Mouse (Mus musculus): ENCODE measurements around the gene Nr1d2. TPM values are rescaled to one million over a fixed set of nuclear protein-coding genes. Genes with fewer than 3 reads are reported as not detected.
A peak's percentile ranks its signal among the peaks of the same experiment; 100 is the strongest.
"Not testable (repeated sequence)": the region's sequence is repeated elsewhere in the genome, so short reads cannot be mapped to it uniquely, and the experiment has no call there.

Nr1d2 gene
- total RNA-seq, 1 experiment from 2014 or later, result 21.2 TPM

DNA sequence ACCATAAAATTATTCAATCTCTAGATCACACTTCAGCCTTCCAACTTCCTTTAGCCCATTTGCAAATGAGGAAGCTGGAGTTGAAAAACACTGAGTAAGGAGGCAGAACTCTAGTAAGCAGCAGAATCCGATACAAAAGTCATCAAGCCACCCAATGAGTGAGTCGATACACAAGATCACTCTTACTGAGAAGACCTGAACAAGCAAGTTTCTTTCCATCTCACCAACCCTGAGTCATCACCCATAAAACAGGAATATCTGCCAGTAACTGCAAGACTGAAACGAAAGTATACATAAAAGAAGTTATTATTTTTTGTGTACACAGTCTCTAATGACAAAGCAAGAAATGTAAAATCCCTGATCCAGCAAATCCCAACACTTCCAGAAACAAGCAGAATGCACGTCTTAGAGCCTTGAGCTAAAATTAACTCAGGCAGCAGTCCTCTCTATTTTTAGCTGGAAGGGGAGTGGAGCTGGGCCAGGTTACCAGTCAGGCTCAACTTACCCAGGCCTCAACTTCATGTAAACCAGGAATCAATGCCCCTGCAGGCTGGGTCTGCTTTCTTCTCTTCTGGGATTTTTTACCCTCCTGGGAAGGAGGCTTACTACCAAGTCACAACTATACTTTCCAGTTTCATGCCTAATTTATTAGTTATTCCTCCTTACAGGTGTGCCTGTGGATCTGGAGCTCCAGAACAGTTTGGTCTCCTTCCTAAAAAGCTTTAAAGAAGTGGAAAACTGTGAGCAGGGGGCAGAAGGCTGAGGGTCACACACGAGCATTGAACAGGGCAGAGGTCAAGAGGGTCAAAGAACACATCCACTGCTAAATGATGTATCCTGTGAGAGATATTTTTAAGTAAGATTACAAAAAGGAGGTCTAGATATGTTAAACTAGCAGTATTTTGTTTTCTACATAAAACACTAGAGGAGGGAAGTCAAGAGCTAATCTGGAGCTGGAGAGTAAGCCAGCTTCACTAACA, 4.7 kb downstream of the Nr1d2 start:
- ATAC-seq (replicated peaks; ENCODE audit: low read depth, poor library complexity, severe bottlenecking), result peak; percentile 28

DNA sequence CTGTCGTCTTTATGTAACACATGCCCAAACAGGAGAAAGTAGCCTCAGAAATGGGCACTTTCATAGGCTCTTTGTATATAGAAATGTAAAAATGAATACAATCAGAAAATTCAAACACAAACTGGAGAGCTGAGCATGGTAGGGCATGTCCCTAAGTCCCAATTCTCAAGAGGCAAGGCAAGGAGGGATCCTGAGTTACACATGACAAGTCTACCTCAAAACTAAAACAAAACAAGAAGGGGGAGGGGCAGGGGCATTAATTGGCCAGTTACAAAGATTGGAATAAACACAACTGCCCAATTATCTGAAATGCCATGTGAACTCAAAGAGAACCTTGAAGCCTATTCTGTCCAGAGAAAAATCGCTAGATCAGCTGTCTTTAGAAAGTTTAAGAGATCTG, 5.9 kb downstream of the Nr1d2 start:
- ATAC-seq (replicated peaks; ENCODE audit: low read depth, poor library complexity, severe bottlenecking), result no peak

DNA sequence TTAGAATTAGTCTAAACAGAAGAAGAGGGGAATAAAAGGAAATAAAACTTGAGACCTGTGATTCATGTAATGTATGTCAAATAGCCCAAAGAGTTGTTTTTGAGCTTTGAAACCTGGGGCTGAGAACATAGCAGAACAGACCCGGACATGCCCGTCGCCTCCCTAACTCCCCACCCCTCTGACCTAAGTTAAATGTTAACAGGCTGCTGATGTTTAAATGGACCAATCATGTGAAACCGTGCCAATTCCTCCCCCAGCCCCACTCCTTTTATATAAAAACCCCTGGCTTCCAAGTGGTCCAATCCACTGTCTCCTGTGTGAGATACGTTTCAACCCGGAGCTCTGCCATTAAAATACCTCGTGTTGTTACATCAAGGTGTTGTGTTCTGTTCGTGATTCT, 7.1 kb downstream of the Nr1d2 start:
- not testable (repeated sequence) for ATAC-seq (replicated peaks; ENCODE audit: low read depth, poor library complexity, severe bottlenecking)

DNA sequence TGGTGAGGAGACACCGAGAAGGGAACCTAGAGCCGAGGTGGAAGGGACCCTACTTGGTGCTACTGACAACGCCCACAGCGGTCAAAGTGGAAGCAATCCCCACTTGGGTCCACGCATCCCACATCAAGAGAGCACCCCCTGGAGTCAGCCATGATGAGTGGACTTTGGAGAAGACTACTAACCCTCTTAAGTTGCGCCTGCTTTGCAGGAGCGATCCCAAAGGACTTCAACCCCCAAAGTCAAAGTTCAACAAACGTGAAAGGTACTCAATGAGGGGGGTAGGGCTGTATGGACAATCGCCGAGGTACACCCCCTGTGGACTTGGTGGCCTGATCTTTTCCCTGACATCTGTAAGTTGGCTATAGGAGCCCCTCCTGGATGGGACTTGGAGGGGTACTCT, 9.2 kb downstream of the Nr1d2 start:
- not testable (repeated sequence) for ATAC-seq (replicated peaks; ENCODE audit: low read depth, poor library complexity, severe bottlenecking)

DNA sequence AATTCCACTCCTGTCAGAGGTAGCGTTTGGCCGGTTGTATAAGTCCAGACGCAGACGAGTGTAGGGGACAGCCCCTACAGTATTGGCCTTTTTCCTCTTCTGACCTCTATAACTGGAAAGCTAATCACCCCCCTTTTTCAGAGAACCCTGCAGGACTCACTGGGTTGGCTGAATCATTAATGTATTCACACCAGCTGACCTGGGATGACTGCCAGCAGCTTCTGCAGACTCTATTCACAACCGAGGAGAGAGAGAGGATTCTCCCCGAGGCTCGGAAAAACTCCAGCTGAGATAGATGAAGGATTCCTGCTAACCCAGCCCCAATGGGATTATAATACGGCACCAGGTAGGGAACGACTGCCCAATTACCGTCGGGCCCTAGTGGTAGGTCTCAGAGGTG, 12.7 kb downstream of the Nr1d2 start:
- ATAC-seq (replicated peaks; ENCODE audit: low read depth, poor library complexity, severe bottlenecking), result not testable (repeated sequence)

DNA sequence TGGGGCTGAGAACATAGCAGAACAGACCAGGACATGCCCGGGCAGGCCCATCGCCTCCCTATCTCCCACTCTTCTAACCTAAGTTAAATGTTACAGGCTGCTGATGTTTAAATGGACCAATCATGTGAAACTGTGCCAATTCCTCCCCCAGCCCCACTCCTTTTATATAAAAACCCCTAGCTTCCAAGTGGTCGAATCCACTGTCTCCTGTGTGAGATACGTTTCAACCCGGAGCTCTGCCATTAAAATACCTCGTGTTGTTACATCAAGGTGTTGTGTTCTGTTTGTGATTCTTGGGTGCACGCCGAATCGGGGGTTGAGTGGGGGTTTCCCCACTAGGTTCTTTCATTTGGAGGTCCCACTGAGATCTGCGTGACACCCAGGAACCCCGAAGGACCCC, 13.5 kb downstream of the Nr1d2 start:
- ATAC-seq (replicated peaks; ENCODE audit: low read depth, poor library complexity, severe bottlenecking), result not testable (repeated sequence)

DNA sequence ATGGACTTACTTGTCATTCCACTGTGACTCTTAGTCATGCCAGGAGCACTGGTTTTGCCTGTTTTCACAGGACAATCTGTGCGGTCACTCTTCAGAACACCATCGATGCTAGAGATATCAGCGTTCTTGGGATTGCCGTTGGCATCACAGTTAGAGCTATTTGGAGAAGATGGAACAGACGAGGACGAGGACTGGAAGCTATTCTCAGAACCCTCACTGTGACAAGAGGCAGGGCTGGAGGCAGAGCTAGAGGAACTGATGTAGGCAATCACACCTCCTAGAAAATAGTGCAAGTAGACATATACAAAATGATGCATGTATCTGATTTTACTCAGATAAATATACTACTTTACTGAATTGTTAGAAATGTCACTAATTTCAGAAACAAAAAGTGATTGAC, 16.9 kb downstream of the Nr1d2 start:
- ATAC-seq (replicated peaks; ENCODE audit: low read depth, poor library complexity, severe bottlenecking), result no peak

DNA sequence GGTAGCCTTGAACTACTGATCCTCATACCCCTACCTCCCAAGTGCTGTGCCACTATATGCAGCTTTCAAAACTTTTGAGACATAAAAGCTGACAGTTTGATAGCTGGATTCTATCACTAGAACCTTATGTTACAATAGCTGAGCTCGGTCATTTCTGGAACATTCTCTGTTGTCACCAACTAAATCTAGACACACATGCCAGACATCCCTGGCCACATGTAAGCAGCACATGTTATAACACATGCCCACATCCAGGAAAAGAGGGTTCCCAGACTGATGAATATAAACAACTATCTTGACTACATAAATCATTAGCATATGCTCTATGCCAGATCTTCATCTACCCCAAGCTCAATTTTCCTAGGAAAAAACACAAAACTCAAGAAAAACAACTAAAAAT, 21.8 kb downstream of the Nr1d2 start:
- ATAC-seq (replicated peaks; ENCODE audit: low read depth, poor library complexity, severe bottlenecking), result no peak

DNA sequence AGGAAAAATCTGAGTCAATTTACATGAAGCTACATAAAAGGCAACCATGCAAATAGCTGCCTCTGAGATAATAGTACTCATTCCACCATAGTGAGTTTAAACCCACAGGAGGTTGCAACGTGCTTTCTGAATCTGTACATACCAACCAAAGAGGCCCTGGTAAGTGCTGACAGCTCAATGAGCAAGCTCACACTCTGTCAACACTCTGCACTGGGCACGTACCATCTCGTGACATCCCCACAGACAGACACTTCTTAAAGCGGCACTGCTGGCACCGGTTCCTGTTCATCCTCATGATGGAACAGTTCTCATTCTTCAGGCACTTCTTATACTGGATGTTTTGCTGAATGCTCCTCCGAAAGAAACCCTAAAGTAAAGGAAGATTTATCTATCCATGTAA, 22.5 kb downstream of the Nr1d2 start:
- no peak for ATAC-seq (replicated peaks; ENCODE audit: low read depth, poor library complexity, severe bottlenecking)

DNA sequence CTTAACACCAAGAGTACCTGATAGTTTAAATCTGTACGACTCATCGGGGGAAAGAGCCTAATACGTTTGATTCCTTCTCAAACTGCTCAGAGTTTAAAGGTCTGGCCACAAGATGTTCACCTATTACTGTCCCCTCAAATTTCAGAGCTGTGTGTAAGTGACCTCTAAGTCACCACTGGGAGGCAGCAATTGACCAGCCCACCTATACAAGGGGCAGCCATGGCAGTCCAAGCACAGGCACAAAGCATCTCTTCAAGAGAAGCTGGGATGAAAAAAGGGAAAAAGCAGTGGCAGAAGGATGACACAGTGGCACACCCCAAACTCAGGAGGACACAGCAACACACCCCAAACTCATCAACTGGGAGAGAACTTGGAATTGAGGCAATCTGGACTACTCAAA, 28.1 kb downstream of the Nr1d2 start:
- ATAC-seq (replicated peaks; ENCODE audit: low read depth, poor library complexity, severe bottlenecking), result peak; percentile 76

DNA sequence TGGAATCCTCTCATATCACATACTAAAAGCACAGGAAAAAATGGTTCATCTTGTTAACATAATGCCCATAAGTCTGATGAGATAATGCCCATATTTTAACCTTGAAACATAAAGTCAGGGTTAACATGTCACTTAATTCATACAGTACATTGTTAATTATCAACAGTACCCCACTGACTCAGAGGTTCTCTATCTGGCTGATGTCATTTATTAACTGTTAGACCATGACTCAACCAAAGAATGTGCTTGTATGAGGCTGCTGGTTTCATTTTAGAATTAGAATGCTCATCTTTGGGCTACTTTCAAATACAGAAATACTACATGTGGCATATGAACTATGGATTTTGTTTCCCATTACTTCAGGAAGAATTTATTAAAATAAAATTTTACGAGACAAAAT, 34.6 kb downstream of the Nr1d2 start:
- ATAC-seq (replicated peaks; ENCODE audit: low read depth, poor library complexity, severe bottlenecking), result not testable (repeated sequence)

DNA sequence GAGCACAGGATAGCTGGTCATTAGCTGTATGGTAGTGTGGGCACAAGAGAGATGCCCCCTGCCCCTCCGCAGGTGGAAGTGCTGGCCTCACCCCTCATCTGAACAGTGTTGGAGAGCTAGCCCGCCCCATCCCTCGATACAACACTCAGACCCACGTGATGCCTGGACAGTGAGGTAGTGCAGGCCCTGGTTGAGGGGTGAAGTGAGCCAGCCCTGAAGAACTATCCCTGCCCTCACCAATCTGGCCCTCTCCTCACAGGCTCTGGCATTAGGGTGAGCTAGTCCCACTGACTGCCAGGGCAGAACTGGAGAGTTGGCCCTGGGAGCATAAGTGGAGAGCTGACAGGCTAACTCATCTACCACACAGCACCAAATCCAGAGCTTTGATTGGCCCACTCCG, 37.5 kb downstream of the Nr1d2 start:
- ATAC-seq (replicated peaks; ENCODE audit: low read depth, poor library complexity, severe bottlenecking), result no peak

DNA sequence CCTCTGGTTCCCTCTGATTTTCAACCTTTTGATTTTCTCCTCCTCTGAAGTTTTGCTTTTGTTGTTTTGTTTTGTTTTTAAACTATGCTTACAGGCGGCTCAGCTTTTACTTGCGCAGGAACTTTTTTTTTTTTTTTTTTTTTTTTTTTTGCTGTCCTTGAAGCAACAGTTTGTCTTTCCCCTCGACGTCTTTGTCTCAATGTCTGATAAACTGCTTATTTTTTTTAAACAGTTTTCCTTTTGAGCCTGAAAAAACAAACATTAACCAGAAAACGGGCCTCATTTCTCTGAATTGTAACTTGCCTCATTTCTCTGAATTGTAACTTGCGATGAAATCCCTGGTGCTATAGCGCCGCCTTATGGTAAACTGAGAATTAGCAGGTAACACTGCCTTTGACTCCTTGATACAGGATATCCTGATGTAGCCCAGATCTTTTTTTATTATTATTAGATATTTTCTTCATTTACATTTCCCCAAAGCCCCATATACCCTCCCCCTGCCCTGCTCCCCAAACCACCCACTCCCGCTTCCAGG, 52.0 kb downstream of the Nr1d2 start:
- ATAC-seq (replicated peaks; ENCODE audit: low read depth, poor library complexity, severe bottlenecking), result peak; percentile 84

DNA sequence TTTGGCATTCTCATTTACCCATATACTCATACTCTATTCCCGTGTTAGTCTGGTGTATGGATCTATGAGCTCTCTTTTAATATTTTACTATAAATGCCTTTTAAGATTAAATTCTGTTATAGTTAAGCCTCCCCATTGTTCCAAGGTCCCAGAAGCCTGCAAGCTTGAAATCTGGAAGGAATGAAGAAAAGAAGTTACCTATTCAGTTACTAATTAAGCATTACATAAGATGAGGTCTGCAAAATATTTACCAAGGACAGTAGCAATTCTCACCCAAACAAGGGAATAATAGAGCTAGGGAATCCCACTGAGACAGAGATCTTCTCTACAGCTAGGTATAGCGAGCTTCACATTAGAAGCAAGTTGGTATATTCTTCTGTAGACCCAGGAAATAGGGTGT, 61.4 kb downstream of the Nr1d2 start:
- not testable (repeated sequence) for ATAC-seq (replicated peaks; ENCODE audit: low read depth, poor library complexity, severe bottlenecking)

DNA sequence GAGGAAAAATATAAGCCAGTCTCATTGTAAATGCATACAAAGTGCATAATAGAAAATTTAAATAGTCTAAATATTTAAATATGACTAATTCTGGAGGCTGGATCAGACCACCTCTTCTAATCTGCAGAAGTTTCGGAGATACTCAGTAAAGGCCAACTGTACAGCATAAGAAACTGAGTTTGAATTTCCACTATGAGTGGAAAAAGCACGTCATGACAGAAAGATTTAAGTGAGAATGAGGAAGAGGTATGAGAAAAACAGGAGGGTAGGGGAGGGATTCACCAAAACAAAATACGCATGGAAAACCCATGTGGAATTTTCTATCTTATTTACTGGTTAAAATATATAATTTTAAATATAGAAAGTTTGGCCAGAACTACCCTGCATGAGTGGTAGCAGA, 71.3 kb downstream of the Nr1d2 start:
- no peak for ATAC-seq (replicated peaks; ENCODE audit: low read depth, poor library complexity, severe bottlenecking)

DNA sequence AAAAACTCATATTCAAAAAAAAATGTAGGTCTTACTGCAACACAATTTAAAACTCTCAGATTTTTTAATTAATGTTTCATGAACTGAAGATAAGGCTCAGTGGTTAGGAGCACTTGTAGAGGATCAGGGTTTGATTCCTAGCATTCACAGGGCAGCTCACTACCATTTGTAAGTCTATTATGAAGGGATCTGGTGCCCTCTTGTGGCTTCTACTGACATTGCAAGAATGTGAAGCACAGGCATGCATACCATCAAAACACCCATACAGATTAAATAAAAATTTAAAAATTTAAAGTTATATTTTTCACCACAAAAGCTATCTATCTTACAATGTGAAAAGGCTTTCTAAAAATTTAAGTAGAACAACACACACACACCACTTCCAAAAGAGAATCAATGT, 71.9 kb downstream of the Nr1d2 start:
- ATAC-seq (replicated peaks; ENCODE audit: low read depth, poor library complexity, severe bottlenecking), result peak; percentile 79

Other genes starting within 250 kb of the Nr1d2 start
- gene Nkiras1, start 32.0 kb upstream of the Nr1d2 start, total RNA-seq (2017), result 5.1 and 6.8 TPM in 2 replicates
- gene Rpl15, start 32.3 kb upstream of the Nr1d2 start, total RNA-seq (2017), result 2,336 and 3,207 TPM in 2 replicates
- gene Ube2e1, start 92.7 kb upstream of the Nr1d2 start, total RNA-seq (2017), result 73.3 and 90.2 TPM in 2 replicates

All from common myeloid progenitor, adult 5-6 weeks (primary cell).